Mouse (Mus musculus) hindbrain, embryonic 14.5 days (tissue): Measurements from ENCODE around the gene Mllt3. TPM values are rescaled to one million over a fixed set of nuclear protein-coding genes. Genes with fewer than 3 reads are reported as not detected.

Experiments
- ATAC-seq: fragments of 200-750 bp; cut with Nextera tagmentation; 2 replicates; pipeline ENCODE4 v1.8.0; 2017; ENCODE audit warnings: moderate number of reproducible peaks, mild to moderate bottlenecking, moderate TSS enrichment, moderate library complexity; ENCODE audit not compliant: low FRiP score
- DNase-seq: peaks from one replicate; pipeline ENCODE4 v3.0.0-alpha.2; 2015; ENCODE audit warnings: low spot score
- H3K27ac ChIP-seq: fragments of 300-500 bp; sonication (generic); 2 replicates; pipeline ENCODE4 v1.5.1; 2014; ENCODE audit warnings: mild to moderate bottlenecking, moderate library complexity
- H3K27me3 ChIP-seq: fragments of 300-500 bp; sonication (generic); 2 replicates; pipeline ENCODE4 v1.6.1; 2014; ENCODE audit warnings: mild to moderate bottlenecking, low read length, mixed read lengths; ENCODE audit not compliant: control insufficient read depth, insufficient read depth
- H3K36me3 ChIP-seq: fragments of 300-500 bp; sonication (generic); replicated peaks from 2 replicates; pipeline ENCODE4 v1.6.1; 2014; ENCODE audit not compliant: control insufficient read depth, insufficient read depth
- H3K4me1 ChIP-seq: fragments of 300-500 bp; sonication (generic); replicated peaks from 2 replicates; pipeline ENCODE4 v1.6.1; 2014; ENCODE audit warnings: antibody characterized with exemption, low read length, mixed read lengths; ENCODE audit not compliant: control insufficient read depth, insufficient read depth
- H3K4me2 ChIP-seq: fragments of 300-500 bp; sonication (generic); replicated peaks from 2 replicates; pipeline ENCODE4 v1.6.1; 2014; ENCODE audit warnings: mild to moderate bottlenecking, moderate library complexity
- H3K4me3 ChIP-seq: fragments of 300-500 bp; sonication (generic); replicated peaks from 2 replicates; pipeline ENCODE4 v1.5.1; 2014; ENCODE audit warnings: mild to moderate bottlenecking, low read length
- H3K9ac ChIP-seq: fragments of 300-500 bp; sonication (generic); 2 replicates; pipeline ENCODE4 v1.6.1; 2014
- H3K9me3 ChIP-seq: fragments of 300-500 bp; sonication (generic); 2 replicates; pipeline ENCODE4 v1.6.1; 2016; ENCODE audit warnings: low read length; ENCODE audit not compliant: control insufficient read depth
- WGBS: fragments of 180-500 bp; shearing (Covaris S2); extraction: QIAGEN DNeasy Blood & Tissue Kit; methylation state at CpG from one replicate; pipeline ENCODE4 v1.1.7; 2014; 5-methylcytosine and 5-hydroxymethylcytosine counted together
- polyA plus RNA-seq: library from polyadenylated mRNA; unstranded; fragments of >200 nt; fragmentation: Nextera tagmentation; extraction: Ambion mirVana; gene quantifications from 2 replicates; pipeline ENCODE4 v1.2.1, GENCODE M21; 2014

Mllt3 gene
- polyA plus RNA-seq, 1 experiment from 2014 or later, result 72.9 TPM

DNA sequence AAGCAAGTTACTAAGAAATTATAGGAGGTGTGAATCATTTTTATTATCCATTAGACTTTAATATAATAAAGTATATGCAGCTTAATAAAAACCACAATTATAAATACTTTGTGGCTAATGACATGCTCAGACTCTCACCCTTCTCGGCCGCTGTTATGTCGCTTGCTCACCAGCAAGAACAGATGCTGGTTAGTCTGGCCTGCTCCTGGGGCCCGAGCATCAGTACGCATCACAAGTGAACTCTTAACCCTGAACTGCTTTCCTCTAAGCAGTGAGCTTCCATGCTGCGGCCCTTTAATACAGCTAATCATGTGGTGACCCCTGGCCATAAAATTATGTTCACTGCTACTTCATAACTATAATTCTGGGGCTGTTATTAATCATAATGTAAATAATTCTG is 198.0 kb downstream of the Mllt3 start:
- H3K27ac ChIP-seq, result no peak overlapping the region
- no peaks in the 10 kb centered on the region for H3K9me3 ChIP-seq
- ATAC-seq (no peak), DNase-seq (no peak)
- peaks cover 6% of the 10 kb centered on the region for H3K36me3 ChIP-seq
- WGBS, result 45% methylated on average over 6 of the region's 6 CpGs
- H3K4me1 ChIP-seq, result peaks cover 20% of the 10 kb centered on the region
- H3K9ac ChIP-seq, result no peak overlapping the region
- no peaks in the 10 kb centered on the region for H3K27me3 ChIP-seq
- no peak overlapping the region for H3K4me2 ChIP-seq
- no peak overlapping the region for H3K4me3 ChIP-seq

DNA sequence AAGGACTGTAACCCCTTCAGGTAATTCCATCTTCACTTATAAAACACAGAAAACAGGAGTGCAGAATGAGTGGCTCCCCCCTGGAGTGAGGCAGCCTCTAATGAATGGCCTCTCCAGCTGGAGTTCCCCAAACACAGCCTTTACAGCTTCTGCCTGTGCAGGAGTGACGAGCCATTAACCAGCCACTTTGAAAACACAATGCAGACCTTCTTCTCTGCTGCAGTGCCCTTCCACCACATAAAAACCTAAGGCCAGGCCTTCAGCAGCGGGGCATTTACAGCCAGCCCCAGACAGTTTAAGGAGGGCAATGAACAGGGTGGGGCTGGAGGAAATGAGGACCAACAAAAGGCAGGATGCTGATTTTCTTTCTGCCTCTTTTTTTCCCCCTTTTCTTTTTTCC is 198.9 kb downstream of the Mllt3 start:
- peak overlapping the region; percentile 59; the same call in 1 of the 2 replicates for H3K27ac ChIP-seq
- H3K9ac ChIP-seq, result no peak overlapping the region
- H3K36me3 ChIP-seq, result no peaks in the 10 kb centered on the region
- DNase-seq, result no peak
- peaks cover 23% of the 10 kb centered on the region for H3K4me1 ChIP-seq
- 16% methylated on average over 2 of the region's 2 CpGs for WGBS
- H3K4me3 ChIP-seq, result no peak overlapping the region
- no peaks in the 10 kb centered on the region for H3K9me3 ChIP-seq
- no peak overlapping the region for H3K4me2 ChIP-seq
- H3K27me3 ChIP-seq, result no peaks in the 10 kb centered on the region
- ATAC-seq, result 0 out of 2 replicates have a peak, but pooled peaks have one; percentile 24

- DNase-seq (no peak), ATAC-seq (no peak)
- H3K27ac ChIP-seq, result no peak overlapping the region
These were observed 202.3 kb downstream of the Mllt3 start for GRCm38 (mm10) chr4:87830794-87831306.

GRCm38 (mm10) chr4:87829426-87830063 is 203.6 kb downstream of the Mllt3 start:
- Histone ChIP-seq H3K27ac (no peak overlapping the region), H3K36me3 (no peaks in the 10 kb centered on the region), H3K9ac (no peak overlapping the region), H3K4me3 (no peak overlapping the region), H3K9me3 (no peaks in the 10 kb centered on the region), H3K27me3 (no peaks in the 10 kb centered on the region), H3K4me1 (peaks cover 10% of the 10 kb centered on the region), H3K4me2 (no peak overlapping the region)
- no peak for DNase-seq
- WGBS, result 93% methylated on average over 5 of the region's 5 CpGs
- no peak for ATAC-seq

More at GRCm38 (mm10) chr4:87830794-87831306, 202.3 kb downstream of the Mllt3 start:
- H3K36me3 ChIP-seq, result no peaks in the 10 kb centered on the region
- no peak overlapping the region for H3K9ac ChIP-seq
- no peak overlapping the region for H3K4me2 ChIP-seq
- H3K4me3 ChIP-seq, result no peak overlapping the region
- no peaks in the 10 kb centered on the region for H3K9me3 ChIP-seq
- H3K27me3 ChIP-seq, result no peaks in the 10 kb centered on the region
- H3K4me1 ChIP-seq, result peaks cover 20% of the 10 kb centered on the region
- WGBS, result 86% methylated on average over 6 of the region's 6 CpGs

GRCm38 (mm10) chr4:87826336-87826735 is 206.8 kb downstream of the Mllt3 start:
- H3K4me2 ChIP-seq, result no peak overlapping the region
- no peak overlapping the region for H3K4me3 ChIP-seq
- H3K27me3 ChIP-seq, result no peaks in the 10 kb centered on the region
- H3K4me1 ChIP-seq, result peaks cover 3% of the 10 kb centered on the region; the same call in 1 of the 2 replicates
- ATAC-seq (no peak), DNase-seq (no peak)
- no peak overlapping the region for H3K27ac ChIP-seq
- H3K9me3 ChIP-seq, result no peaks in the 10 kb centered on the region
- H3K36me3 ChIP-seq, result no peaks in the 10 kb centered on the region
- H3K9ac ChIP-seq, result no peak overlapping the region
- WGBS, result 84% methylated on average over 5 of the region's 5 CpGs

GRCm38 (mm10) chr4:87823623-87824022 is 209.5 kb downstream of the Mllt3 start:
- Histone ChIP-seq H3K4me3 (no peak overlapping the region), H3K9me3 (no peaks in the 10 kb centered on the region), H3K4me1 (0 out of 2 replicates have a peak, but pooled peaks cover 10% of the 10 kb centered on the region), H3K9ac (no peak overlapping the region), H3K4me2 (no peak overlapping the region), H3K27ac (no peak overlapping the region), H3K36me3 (no peaks in the 10 kb centered on the region), H3K27me3 (no peaks in the 10 kb centered on the region)
- no peak for ATAC-seq
- no peak for DNase-seq
- WGBS, result 88% methylated on average over 3 of the region's 3 CpGs

DNA sequence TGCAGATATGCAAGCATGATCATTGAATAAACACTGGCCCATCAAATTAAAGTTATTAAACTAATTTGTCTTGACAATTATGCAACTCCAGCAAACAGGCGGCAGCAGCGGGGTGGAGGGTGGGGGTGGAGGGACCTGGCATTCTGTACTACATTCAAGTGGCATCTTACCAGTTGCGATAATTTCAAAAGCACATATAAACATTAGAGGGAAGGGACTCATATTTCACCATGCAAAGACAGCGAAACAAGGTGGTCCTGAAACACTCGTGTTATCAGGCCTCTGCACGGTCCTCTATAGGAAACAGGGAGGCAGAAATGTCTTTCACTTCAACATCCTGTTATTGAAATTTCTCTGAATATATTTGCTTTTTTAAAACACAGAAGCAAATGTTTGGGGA is 210.0 kb downstream of the Mllt3 start:
- 0 out of 2 replicates have a peak, but pooled peaks cover 10% of the 10 kb centered on the region for H3K4me1 ChIP-seq
- no peaks in the 10 kb centered on the region for H3K9me3 ChIP-seq
- H3K36me3 ChIP-seq, result no peaks in the 10 kb centered on the region
- no peak overlapping the region for H3K4me2 ChIP-seq
- H3K27me3 ChIP-seq, result no peaks in the 10 kb centered on the region
- WGBS, result 86% methylated on average over 6 of the region's 6 CpGs
- DNase-seq (no peak), ATAC-seq (no peak)
- H3K27ac ChIP-seq, result no peak overlapping the region
- no peak overlapping the region for H3K9ac ChIP-seq
- H3K4me3 ChIP-seq, result no peak overlapping the region

GRCm38 (mm10) chr4:87820911-87821310 is 212.3 kb downstream of the Mllt3 start:
- 88% methylated on average over 3 of the region's 3 CpGs for WGBS
- DNase-seq, result no peak
- Histone ChIP-seq H3K4me1 (0 out of 2 replicates have a peak, but pooled peaks cover 10% of the 10 kb centered on the region), H3K4me3 (no peak overlapping the region), H3K27ac (0 out of 2 replicates have a peak overlapping the region, but pooled peaks have one; percentile 49), H3K9ac (no peak overlapping the region), H3K36me3 (no peaks in the 10 kb centered on the region), H3K27me3 (no peaks in the 10 kb centered on the region), H3K9me3 (no peaks in the 10 kb centered on the region), H3K4me2 (no peak overlapping the region)
- no peak for ATAC-seq

GRCm38 (mm10) chr4:87819182-87819581 is 214.0 kb downstream of the Mllt3 start:
- DNase-seq (peak; percentile 59), ATAC-seq (no peak; the same call in 1 of the 2 replicates)
- Histone ChIP-seq H3K4me2 (no peak overlapping the region), H3K36me3 (no peaks in the 10 kb centered on the region), H3K4me1 (0 out of 2 replicates have a peak, but pooled peaks cover 10% of the 10 kb centered on the region), H3K4me3 (no peak overlapping the region), H3K9ac (no peak overlapping the region), H3K9me3 (no peaks in the 10 kb centered on the region), H3K27ac (no peak overlapping the region), H3K27me3 (no peaks in the 10 kb centered on the region)
- 34% methylated on average over 9 of the region's 9 CpGs for WGBS
